Mouse (Mus musculus) heart, adult 9 months (tissue): ENCODE results near the gene Sf3a1.
"Not testable (repeated sequence)": the region's sequence is repeated elsewhere in the genome, so short reads cannot be mapped to it uniquely, and the experiment has no call there.

ENCODE experiments used
- DNase-seq, 2 experiments: peaks; one replicate each; pipeline ENCODE4 v3.0.0; 2022; ENCODE audit warnings: low spot score in 2 of 2

Sf3a1 gene

GRCm38 (mm10) chr11:4184251-4184952, 24.3 kb downstream of the Sf3a1 start:
- no peak for DNase-seq

- DNase-seq = not testable (repeated sequence)
Measured at GRCm38 (mm10) chr11:4185480-4185879, 25.3 kb downstream of the Sf3a1 start.

- DNase-seq = peak; percentile 98
Measured at GRCm38 (mm10) chr11:4186486-4187317, 26.6 kb downstream of the Sf3a1 start, which contains the start of gene Tbc1d10a. Tbc1d10a (plus strand) TSS chr11:4186789.

GRCm38 (mm10) chr11:4187318-4187700, 27.2 kb downstream of the Sf3a1 start:
- no peak for DNase-seq

- DNase-seq = peak in 1 of 2 experiments; percentile 37
Measured at GRCm38 (mm10) chr11:4189182-4189581, 29.0 kb downstream of the Sf3a1 start.

- peak; percentile 63 to 78 for DNase-seq
Measured at GRCm38 (mm10) chr11:4190677-4191076, 30.5 kb downstream of the Sf3a1 start.

GRCm38 (mm10) chr11:4192757-4193156, 32.6 kb downstream of the Sf3a1 start:
- DNase-seq = no peak

GRCm38 (mm10) chr11:4193420-4193819, 33.3 kb downstream of the Sf3a1 start:
- DNase-seq = no peak

GRCm38 (mm10) chr11:4195597-4196031, 35.5 kb downstream of the Sf3a1 start:
- peak in 1 of 2 experiments; percentile 68 for DNase-seq

GRCm38 (mm10) chr11:4196636-4197035, 36.5 kb downstream of the Sf3a1 start:
- DNase-seq = no peak

GRCm38 (mm10) chr11:4197691-4198090, 37.5 kb downstream of the Sf3a1 start:
- DNase-seq = no peak

GRCm38 (mm10) chr11:4201981-4202700, 42.0 kb downstream of the Sf3a1 start:
- no peak for DNase-seq

- no peak for DNase-seq
Measured at GRCm38 (mm10) chr11:4202995-4203704, 43.0 kb downstream of the Sf3a1 start.

- DNase-seq = peak; percentile 90 to 92
Measured at GRCm38 (mm10) chr11:4203705-4204074, 43.5 kb downstream of the Sf3a1 start.

GRCm38 (mm10) chr11:4205097-4205655, 45.0 kb downstream of the Sf3a1 start:
- DNase-seq = no peak

GRCm38 (mm10) chr11:4205951-4206350, 45.8 kb downstream of the Sf3a1 start:
- no peak for DNase-seq

- DNase-seq = no peak
Measured at GRCm38 (mm10) chr11:4206563-4206962, 46.4 kb downstream of the Sf3a1 start.

GRCm38 (mm10) chr11:4207655-4208054, 47.5 kb downstream of the Sf3a1 start:
- no peak for DNase-seq

- no peak for DNase-seq
Measured at GRCm38 (mm10) chr11:4209556-4209955, 49.4 kb downstream of the Sf3a1 start.

- DNase-seq = no peak
Measured at GRCm38 (mm10) chr11:4210786-4211185, 50.6 kb downstream of the Sf3a1 start.

- no peak for DNase-seq
Measured at GRCm38 (mm10) chr11:4213107-4213506, 53.0 kb downstream of the Sf3a1 start.
